Mouse (Mus musculus): ENCODE measurements at regions not wholly inside any gene's neighbourhood (a gene's known extent, or its start where the extent isn't known, plus 50 kb on each side); places are given as distances from the start of the nearest gene placed in this dataset.

GRCm38 (mm10) chr14:100792094-100792493 lies 408.0 kb downstream of the Prr30 start:
- CTCF ChIA-PET = no interaction called here

- CTCF ChIA-PET = no interaction called here
Observed at GRCm38 (mm10) chr14:100781882-100782281, 418.2 kb downstream of the Prr30 start.

- CTCF ChIA-PET = no interaction called here
Observed at GRCm38 (mm10) chr14:100753951-100754350, 446.2 kb downstream of the Prr30 start.

GRCm38 (mm10) chr14:100752746-100753145 lies 447.4 kb downstream of the Prr30 start:
- CTCF ChIA-PET = no interaction called here

GRCm38 (mm10) chr14:100749737-100750541 lies 450.2 kb downstream of the Prr30 start:
- CTCF ChIA-PET = no interaction called here

- CTCF ChIA-PET = no interaction called here
Observed at GRCm38 (mm10) chr14:100735276-100735675, 450.8 kb upstream of the Klf12 start.

- CTCF ChIA-PET = no interaction called here
Observed at GRCm38 (mm10) chr14:100728433-100728832, 444.0 kb upstream of the Klf12 start.

GRCm38 (mm10) chr14:100727701-100728100 lies 443.2 kb upstream of the Klf12 start:
- CTCF ChIA-PET = no interaction called here

- CTCF ChIA-PET = no interaction called here
Observed at GRCm38 (mm10) chr14:100724962-100725361, 440.5 kb upstream of the Klf12 start.

GRCm38 (mm10) chr14:100720667-100721066 lies 436.2 kb upstream of the Klf12 start:
- CTCF ChIA-PET = no interaction called here

GRCm38 (mm10) chr14:100714952-100715351 lies 430.5 kb upstream of the Klf12 start:
- CTCF ChIA-PET = no interaction called here

GRCm38 (mm10) chr14:100713999-100714471 lies 429.6 kb upstream of the Klf12 start:
- CTCF ChIA-PET = no interaction called here

- CTCF ChIA-PET = no interaction called here
Observed at GRCm38 (mm10) chr14:100713592-100713991, 429.1 kb upstream of the Klf12 start.

- CTCF ChIA-PET = no interaction called here
Observed at GRCm38 (mm10) chr14:100665361-100665955, 381.0 kb upstream of the Klf12 start.

GRCm38 (mm10) chr14:100664180-100664579 lies 379.7 kb upstream of the Klf12 start:
- CTCF ChIA-PET = no interaction called here

GRCm38 (mm10) chr14:100642076-100642475 lies 357.6 kb upstream of the Klf12 start:
- CTCF ChIA-PET = no interaction called here

- CTCF ChIA-PET = no interaction called here
Observed at GRCm38 (mm10) chr14:100634521-100634920, 350.0 kb upstream of the Klf12 start.

GRCm38 (mm10) chr14:100631676-100632075 lies 347.2 kb upstream of the Klf12 start:
- CTCF ChIA-PET = no interaction called here

GRCm38 (mm10) chr14:100630197-100630596 lies 345.7 kb upstream of the Klf12 start:
- CTCF ChIA-PET = no interaction called here

GRCm38 (mm10) chr14:100627523-100627922 lies 343.0 kb upstream of the Klf12 start:
- CTCF ChIA-PET = interaction anchor here (0.6 kb wide), 1 partner anchor 1652 kb away, joined by 3 read pairs; no protein-coding TSS in a partner anchor

GRCm38 (mm10) chr14:100619656-100620030 lies 335.2 kb upstream of the Klf12 start:
- CTCF ChIA-PET = no interaction called here

GRCm38 (mm10) chr14:100618793-100619655 lies 334.5 kb upstream of the Klf12 start:
- CTCF ChIA-PET = no interaction called here
